Mouse (Mus musculus): Measurements from ENCODE around the gene Csf2ra. TPM values are rescaled to one million over a fixed set of nuclear protein-coding genes. Genes with fewer than 3 reads are reported as not detected.
"Not testable (repeated sequence)": the region's sequence is repeated elsewhere in the genome, so short reads cannot be mapped to it uniquely, and the experiment has no call there.

Csf2ra gene
- polyA plus RNA-seq, 1 experiment, result 133 TPM

GRCm38 (mm10) chr19:61225526-61226400, 2.5 kb downstream of the Csf2ra start:
- TF ChIP-seq CTCF (IDR thresholded peaks at IDR 0.05; ENCODE audit: extremely low read depth, insufficient read depth, low read length), result no peak
- TF ChIP-seq POLR2A (IDR thresholded peaks at IDR 0.05; ENCODE audit: extremely low read depth, insufficient read depth, low read length), result no peak
- H3K27ac ChIP-seq (ENCODE audit: insufficient read depth, low read length), result peak overlapping the region; percentile 37

DNA sequence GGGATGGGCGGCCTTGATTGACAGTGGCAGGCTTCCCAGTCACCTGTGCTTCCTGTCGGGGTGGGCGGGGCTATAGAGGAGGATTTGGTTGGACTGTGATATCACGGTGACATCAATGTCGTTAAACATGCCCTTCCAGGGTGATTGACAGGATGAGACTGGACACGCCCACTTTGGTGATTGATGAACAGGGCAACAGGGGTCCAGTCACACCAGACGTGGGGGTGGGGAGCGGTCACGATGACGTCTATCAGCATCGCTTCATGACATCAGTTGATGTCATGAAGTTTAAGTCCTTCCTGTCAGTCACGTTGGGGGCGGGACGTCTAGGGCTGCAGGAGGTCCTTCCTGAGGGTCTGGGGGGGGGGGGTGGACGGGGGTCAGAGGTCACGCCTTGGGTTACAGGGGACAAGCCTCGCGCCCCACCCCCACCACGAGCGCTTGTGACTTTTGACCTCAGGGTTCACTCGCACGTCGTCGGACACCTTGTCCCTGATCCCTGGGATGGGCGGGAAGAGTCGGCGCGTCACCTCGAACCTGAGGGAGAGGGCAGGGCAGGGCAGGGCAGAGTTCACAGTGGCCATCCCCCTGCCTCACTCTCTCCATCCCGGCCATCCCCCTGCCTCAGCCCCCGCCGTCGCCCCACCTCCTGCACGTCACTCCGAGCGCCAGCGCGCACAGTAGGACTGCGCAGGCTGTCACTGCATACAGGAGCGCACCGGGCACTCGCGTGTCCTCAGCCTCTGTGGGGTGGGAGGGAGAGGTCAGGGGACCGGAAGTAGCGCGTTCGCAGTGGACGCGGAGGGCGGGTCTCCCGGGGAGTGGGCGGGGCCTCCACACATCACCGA, 3.3 kb downstream of the Csf2ra start:
- Histone ChIP-seq H3K4me3 (ENCODE audit: insufficient read depth, low read length) (peak overlapping the region; percentile 85), H3K27ac (ENCODE audit: insufficient read depth, low read length) (no peak overlapping the region), H3K4me1 (ENCODE audit: control insufficient read depth, insufficient read depth, low read length) (no peaks in the 10 kb centered on the region)
- TF ChIP-seq POLR2A (IDR thresholded peaks at IDR 0.05; ENCODE audit: extremely low read depth, insufficient read depth, low read length), result no peak

More at GRCm38 (mm10) chr19:61225526-61226400, 2.5 kb downstream of the Csf2ra start:
- Histone ChIP-seq H3K4me3 (ENCODE audit: insufficient read depth, low read length) (peak overlapping the region; percentile 85), H3K4me1 (ENCODE audit: control insufficient read depth, insufficient read depth, low read length) (no peaks in the 10 kb centered on the region)

- Histone ChIP-seq H3K4me3 (ENCODE audit: insufficient read depth, low read length) (no peak overlapping the region), H3K27ac (ENCODE audit: insufficient read depth, low read length) (no peak overlapping the region), H3K4me1 (ENCODE audit: control insufficient read depth, insufficient read depth, low read length) (no peaks in the 10 kb centered on the region)
- TF ChIP-seq POLR2A (IDR thresholded peaks at IDR 0.05; ENCODE audit: extremely low read depth, insufficient read depth, low read length), result no peak
- TF ChIP-seq CTCF (IDR thresholded peaks at IDR 0.05; ENCODE audit: extremely low read depth, insufficient read depth, low read length), result no peak
Observed at GRCm38 (mm10) chr19:61223706-61224328, 4.4 kb downstream of the Csf2ra start.

- not testable (repeated sequence) for H3K27ac ChIP-seq (ENCODE audit: insufficient read depth, low read length); H3K4me3 ChIP-seq (ENCODE audit: insufficient read depth, low read length); H3K4me1 ChIP-seq (ENCODE audit: control insufficient read depth, insufficient read depth, low read length)
Observed at GRCm38 (mm10) chr19:61207506-61207905, 20.7 kb downstream of the Csf2ra start.

DNA sequence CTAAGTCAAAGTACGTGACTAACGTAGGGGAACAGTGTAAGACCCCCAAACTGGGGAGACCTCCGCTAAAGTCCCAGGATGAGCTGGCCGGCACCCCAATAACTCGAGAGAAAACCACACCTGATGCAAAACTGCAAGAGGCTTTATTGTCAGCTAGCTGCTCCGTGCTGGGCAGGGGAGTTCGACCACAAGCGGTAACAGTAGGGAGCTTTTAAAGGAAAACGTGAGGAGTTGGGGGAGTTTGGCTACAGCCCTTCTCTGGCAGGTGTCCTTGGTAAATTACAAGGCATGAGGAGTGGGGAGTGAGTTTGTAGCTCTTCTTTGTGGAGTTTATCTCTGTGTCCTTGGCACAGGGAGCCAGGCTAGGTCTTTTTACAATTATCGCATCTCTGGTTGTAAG, 28.4 kb downstream of the Csf2ra start:
- no peak overlapping the region for H3K27ac ChIP-seq (ENCODE audit: insufficient read depth, low read length)
- TF ChIP-seq CTCF (IDR thresholded peaks at IDR 0.05; ENCODE audit: extremely low read depth, insufficient read depth, low read length) (no peak), POLR2A (IDR thresholded peaks at IDR 0.05; ENCODE audit: extremely low read depth, insufficient read depth, low read length) (no peak)
- H3K4me1 ChIP-seq (ENCODE audit: control insufficient read depth, insufficient read depth, low read length), result no peaks in the 10 kb centered on the region
- H3K4me3 ChIP-seq (ENCODE audit: insufficient read depth, low read length), result no peak overlapping the region

- H3K4me3 ChIP-seq (ENCODE audit: insufficient read depth, low read length), result no peak overlapping the region
- no peak for TF ChIP-seq POLR2A (IDR thresholded peaks at IDR 0.05; ENCODE audit: extremely low read depth, insufficient read depth, low read length)
- TF ChIP-seq CTCF (IDR thresholded peaks at IDR 0.05; ENCODE audit: extremely low read depth, insufficient read depth, low read length), result no peak; the same call in 1 of the 2 replicates
- no peaks in the 10 kb centered on the region for H3K4me1 ChIP-seq (ENCODE audit: control insufficient read depth, insufficient read depth, low read length)
- no peak overlapping the region for H3K27ac ChIP-seq (ENCODE audit: insufficient read depth, low read length)
Observed at GRCm38 (mm10) chr19:61199316-61199715, 28.9 kb downstream of the Csf2ra start.

GRCm38 (mm10) chr19:61183590-61183989, 44.6 kb downstream of the Csf2ra start, which contains the start of gene Gm6020:
TSS of gene Gm6020 (plus strand) at chr19:61183890.
- not testable (repeated sequence) for H3K27ac ChIP-seq (ENCODE audit: insufficient read depth, low read length); H3K4me1 ChIP-seq (ENCODE audit: control insufficient read depth, insufficient read depth, low read length)

GRCm38 (mm10) chr19:61175756-61176324, 52.4 kb downstream of the Csf2ra start, which contains the start of gene Gm7102:
TSS of gene Gm7102 (minus strand) at chr19:61176309.
- Histone ChIP-seq H3K4me1 (ENCODE audit: control insufficient read depth, insufficient read depth, low read length) (no peaks in the 10 kb centered on the region), H3K4me3 (ENCODE audit: insufficient read depth, low read length) (no peak within 1 kb of the TSS), H3K27ac (ENCODE audit: insufficient read depth, low read length) (no peak within 1 kb of the TSS)
- TF ChIP-seq CTCF (IDR thresholded peaks at IDR 0.05; ENCODE audit: extremely low read depth, insufficient read depth, low read length) (no peak), POLR2A (IDR thresholded peaks at IDR 0.05; ENCODE audit: extremely low read depth, insufficient read depth, low read length) (no peak)

More at GRCm38 (mm10) chr19:61183590-61183989, 44.6 kb downstream of the Csf2ra start, which contains the start of gene Gm6020:
- H3K4me3 ChIP-seq (ENCODE audit: insufficient read depth, low read length), result not testable (repeated sequence)

Other genes starting within 250 kb of the Csf2ra start
- 46.8 and 50.5 TPM in 2 replicates for gene Zfp950, start 87.6 kb downstream of the Csf2ra start, polyA plus RNA-seq (2012; rRNA removed)
- not detected in 2 replicates for gene Gm7102, start 52.1 kb downstream of the Csf2ra start, polyA plus RNA-seq (2012; rRNA removed)
- gene Gm6020, start 44.5 kb downstream of the Csf2ra start, polyA plus RNA-seq (2012; rRNA removed), result not detected in 2 replicates
- not detected in 2 replicates for gene Gm21060, start 68.6 kb upstream of the Csf2ra start, polyA plus RNA-seq (2012; rRNA removed)

Data from cortical plate, adult 2 months (tissue).